Mouse (Mus musculus): Measurements from ENCODE around the gene Ttll12. TPM values are rescaled to one million over a fixed set of nuclear protein-coding genes. Genes with fewer than 3 reads are reported as not detected.
A peak's percentile ranks its signal among the peaks of the same experiment; 100 is the strongest.

The Ttll12 gene
- total RNA-seq, 2 experiments from 2014 or later: 3.0 to 5.9 TPM

GRCm38 (mm10) chr15:83593702-83594512 lies 1.1 kb downstream of the Ttll12 start:
- ATAC-seq (ENCODE audit: poor library complexity, severe bottlenecking): no peak

DNA sequence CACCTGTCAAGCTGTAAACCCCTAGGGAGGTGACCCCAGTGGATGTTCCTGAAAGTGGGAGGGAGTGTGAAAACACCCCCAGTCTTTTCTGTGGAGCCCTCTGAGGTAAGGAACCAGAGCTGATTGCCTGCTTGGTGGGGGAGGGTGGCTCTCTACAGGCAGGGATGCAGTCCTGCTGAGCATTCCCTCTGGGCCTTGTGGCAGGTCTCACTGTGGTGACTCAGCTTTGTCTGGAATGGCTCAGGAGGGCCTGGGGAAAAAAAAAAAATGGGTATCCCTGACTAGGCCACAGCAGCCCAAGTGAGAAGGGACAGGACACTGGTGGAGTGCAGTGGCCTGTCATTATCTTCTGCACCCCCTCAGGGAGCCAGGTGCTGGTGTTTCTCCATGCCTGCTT lies 1.8 kb downstream of the Ttll12 start:
- ATAC-seq (ENCODE audit: poor library complexity, severe bottlenecking): no peak

DNA sequence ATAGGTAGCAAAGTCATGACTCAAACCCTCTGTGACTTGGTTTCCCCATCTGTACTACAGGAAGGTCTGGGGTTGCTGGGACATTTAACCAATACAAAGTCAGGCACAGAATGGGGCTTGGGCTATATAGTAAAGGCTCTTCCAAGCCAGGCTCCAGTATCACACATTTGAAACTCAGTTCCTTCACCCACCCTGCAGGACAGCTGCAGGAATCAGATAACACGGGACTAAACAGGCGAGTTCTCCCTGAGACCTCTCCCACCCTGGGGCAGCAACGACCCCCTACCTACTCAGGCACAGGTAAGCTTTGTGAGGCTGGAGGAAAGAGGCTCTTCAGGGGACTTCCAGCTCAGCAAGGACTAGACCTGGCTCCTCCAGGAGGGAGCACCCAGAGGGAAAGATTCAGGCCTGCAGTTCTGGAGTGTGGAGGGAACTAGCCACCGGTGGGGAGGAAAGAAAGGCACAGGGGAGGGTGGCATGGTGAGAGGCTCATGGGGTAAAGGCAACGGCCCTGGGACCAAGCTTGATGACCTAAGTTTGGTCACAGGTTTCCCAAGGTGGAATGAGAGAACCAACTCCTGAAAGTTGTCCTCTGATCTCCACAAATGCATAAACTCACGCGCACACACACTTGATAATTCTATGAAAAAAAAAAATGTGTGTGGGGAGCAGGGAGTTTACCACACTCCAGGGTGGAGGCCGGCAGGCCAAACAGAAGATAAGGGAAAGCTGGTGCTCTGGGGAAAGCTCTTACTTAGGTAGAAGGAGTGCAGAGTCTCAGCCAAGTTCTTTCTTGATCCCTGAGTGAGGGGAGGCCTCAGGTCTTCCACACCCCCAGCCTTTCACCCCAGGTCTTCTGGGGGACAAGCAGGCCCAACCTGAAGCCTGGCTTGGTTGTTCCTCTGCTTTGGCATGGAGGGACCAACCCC lies 2.4 kb downstream of the Ttll12 start:
- ATAC-seq (ENCODE audit: poor library complexity, severe bottlenecking): no peak

- no peak for ATAC-seq (ENCODE audit: poor library complexity, severe bottlenecking)
Measured at GRCm38 (mm10) chr15:83591758-83592157, 3.2 kb downstream of the Ttll12 start.

- ATAC-seq (ENCODE audit: poor library complexity, severe bottlenecking): no peak
Measured at GRCm38 (mm10) chr15:83590841-83591240, 4.1 kb downstream of the Ttll12 start.

DNA sequence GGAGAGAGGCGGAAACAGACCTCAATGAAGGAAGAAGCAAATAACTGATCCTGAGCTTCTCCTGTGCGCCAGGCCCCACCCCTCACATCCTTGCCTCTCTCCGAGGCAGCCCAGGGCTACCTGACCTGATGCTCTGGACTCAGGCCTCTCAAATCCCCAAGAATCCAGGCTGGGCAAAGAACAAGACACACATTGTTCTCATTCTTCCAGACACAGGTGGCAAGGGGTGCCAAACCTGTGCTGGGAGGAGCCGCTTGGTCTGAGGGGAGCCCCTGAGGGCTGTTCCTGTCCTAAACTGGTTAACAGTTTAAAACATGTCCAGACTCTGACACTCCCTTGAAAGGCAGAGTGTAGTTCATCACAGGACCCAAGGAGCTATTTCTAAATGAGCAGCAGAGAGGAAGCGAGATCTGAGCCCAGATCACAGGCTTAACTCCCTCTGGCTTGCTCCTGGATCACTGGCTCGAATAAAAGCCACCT lies 10.2 kb downstream of the Ttll12 start:
- no peak for ATAC-seq (ENCODE audit: poor library complexity, severe bottlenecking)

DNA sequence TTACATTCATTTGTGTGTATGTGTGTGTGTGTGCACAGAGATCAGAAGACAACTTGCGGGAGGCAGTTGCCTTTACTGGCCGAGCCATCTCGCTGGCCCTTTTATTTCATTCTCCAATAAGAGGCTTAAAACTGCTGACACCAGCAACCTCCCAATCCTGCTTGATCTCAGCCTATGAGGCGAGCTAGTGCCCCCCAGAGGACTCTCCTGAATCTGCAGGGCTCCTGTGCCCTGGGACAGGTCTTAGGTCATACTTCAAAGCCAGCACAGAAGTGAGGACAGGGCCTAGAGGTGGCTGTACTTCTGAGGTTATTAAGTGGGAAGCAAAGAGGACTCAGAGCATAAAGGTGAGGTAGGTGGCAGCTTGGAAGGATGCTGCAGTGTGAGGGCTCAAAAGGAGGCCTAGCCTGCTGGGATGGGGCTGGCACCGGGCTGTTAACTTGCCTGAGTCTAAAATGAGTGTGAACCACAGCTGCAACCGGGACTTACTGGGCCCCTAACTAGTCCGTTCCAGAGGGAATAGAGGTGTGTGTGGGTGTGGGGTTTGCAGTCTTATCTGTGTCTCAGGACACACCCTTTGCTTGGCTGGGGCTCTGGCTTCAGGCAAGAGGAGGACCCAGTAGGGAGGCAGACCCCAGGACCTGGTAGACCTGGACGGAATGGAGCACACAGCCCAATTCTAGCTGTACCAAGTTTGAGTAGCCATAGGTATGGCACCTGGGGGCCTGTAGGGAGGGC lies 11.4 kb downstream of the Ttll12 start:
- peak; percentile 77 for ATAC-seq (ENCODE audit: poor library complexity, severe bottlenecking)

- no peak for ATAC-seq (ENCODE audit: poor library complexity, severe bottlenecking)
Measured at GRCm38 (mm10) chr15:83582931-83583330, 12.0 kb downstream of the Ttll12 start.

DNA sequence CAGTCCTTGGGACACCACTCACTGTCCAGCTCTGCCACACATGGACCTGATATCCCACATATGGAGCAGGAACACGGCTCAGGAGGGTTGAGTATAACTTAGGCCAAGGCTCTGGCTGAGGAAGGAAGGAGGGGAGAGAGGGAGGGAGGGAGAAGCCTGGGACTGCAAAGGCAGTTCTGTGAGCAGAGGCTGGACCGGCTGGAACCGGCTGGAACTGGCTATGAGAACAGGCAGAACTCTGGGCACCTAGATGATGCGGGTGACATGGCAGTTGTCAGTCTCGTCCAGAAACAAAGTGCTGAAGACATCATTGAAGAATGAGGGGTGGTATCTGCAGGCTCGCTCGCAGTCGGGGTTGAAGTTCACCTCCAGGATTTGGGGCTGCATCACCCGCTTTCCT lies 18.3 kb downstream of the Ttll12 start:
- no peak for ATAC-seq (ENCODE audit: poor library complexity, severe bottlenecking)

DNA sequence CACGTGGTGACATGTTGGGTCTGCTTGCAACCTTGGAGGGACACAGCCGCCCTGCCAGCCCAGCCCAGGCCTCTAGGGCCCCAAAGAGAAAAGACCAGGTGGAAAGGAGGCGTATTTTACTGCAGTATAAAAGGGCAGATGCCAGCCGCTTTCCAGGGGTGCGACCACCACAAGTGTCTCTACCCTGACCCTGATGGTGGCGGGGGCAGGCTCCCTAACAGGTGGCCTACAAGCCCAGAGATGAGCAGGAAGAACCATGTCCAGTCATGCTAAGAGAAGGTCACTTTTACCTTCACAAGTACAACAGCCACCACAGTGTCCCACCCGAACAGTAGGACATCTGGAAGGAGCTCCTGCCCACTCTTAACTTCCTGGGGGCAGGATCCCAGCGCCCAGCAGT lies 19.4 kb downstream of the Ttll12 start:
- no peak for ATAC-seq (ENCODE audit: poor library complexity, severe bottlenecking)

DNA sequence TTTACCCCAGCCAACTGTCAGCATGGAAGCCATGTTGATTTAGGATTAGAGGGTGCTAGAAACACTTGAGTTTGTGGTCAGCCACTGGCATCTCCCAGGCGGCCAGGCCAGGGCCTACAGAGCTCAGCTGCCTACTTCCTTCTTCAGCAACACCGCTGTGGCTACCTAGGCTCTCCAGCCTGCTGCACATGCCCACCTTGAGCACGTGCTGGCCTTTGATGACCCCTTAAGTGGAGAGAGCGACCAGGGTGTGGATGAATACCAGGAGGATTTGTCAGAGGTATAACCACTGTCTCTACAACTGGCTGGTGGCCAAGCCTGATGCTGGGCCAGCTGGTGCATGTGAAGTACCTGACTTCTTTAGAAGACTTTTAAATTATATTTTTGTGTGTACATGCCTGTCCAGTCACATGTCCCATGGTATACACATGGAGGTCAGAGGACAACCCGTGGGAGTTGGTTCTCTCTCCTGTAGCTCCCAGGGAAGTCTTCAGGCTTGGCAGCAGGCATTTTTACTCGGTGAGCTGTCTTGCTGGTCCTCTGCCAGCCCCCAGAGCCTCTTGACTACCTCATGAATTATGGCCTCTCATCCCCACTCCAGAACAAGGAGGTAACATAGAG lies 20.1 kb downstream of the Ttll12 start:
- no peak for ATAC-seq (ENCODE audit: poor library complexity, severe bottlenecking)

- ATAC-seq (ENCODE audit: poor library complexity, severe bottlenecking): no peak
Measured at GRCm38 (mm10) chr15:83573606-83574005, 21.4 kb downstream of the Ttll12 start.

- no peak for ATAC-seq (ENCODE audit: poor library complexity, severe bottlenecking)
Measured at GRCm38 (mm10) chr15:83572132-83572531, 22.8 kb downstream of the Ttll12 start.

DNA sequence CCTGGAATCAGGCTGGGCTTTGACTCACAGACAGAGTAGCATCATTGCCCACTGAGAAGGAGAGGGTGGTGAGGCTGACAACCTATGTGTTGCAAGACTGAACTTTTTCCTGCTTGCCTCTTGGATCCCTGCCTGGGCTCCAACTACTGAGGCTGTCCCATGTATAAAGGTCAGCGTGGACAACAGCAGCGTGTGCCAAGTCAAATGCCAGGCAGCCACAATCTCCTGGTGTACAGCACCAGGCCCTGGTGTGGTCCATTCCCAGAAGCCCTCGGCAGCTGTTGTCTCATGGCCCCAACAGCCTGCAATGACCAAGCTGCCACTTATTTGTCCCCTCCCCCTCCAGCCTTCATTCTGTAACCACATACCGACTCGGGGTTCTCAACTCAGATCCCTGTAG lies 23.3 kb downstream of the Ttll12 start:
- no peak for ATAC-seq (ENCODE audit: poor library complexity, severe bottlenecking)

GRCm38 (mm10) chr15:83570641-83571040 lies 24.3 kb downstream of the Ttll12 start:
- ATAC-seq (ENCODE audit: poor library complexity, severe bottlenecking): peak; percentile 59; the same call in 1 of the 2 replicates

DNA sequence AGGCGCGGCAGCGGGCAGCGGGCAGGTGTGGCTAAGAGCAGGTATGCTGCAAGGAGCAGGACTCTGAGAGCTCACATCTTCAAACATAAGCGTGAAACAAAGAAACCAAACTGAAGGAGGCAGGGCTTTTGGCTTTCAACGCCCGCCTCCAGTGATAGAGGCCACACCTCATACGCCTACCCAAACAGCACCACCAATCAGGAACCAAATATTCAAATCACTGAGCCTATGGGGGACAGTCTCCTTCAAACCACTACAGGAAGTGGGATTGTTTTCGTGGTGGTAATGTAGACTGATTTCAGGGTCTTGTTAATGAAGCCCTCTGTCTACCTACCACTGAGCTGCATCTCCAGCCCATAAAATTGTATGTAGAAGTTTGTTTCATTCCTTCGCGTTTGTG lies 25.3 kb downstream of the Ttll12 start:
- ATAC-seq (ENCODE audit: poor library complexity, severe bottlenecking): no peak

DNA sequence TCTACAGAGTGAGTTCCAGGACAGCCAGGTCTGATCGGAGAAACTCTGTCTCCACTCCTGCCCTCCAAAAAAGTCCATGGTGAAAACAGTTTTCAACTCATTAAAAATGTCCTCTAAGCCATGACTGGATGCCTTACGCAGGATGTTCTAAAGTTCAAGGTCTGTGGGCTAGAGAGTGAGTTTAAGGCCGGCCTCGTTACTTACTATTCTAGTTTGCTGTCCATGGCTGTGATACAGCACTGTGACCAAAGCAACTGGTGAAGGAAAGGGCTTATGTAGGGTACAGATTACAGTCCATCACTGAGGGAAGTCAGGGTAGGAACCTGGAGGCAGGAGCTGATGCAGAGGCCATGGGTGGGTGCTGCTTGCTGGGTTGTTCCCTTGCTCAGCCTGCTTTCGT lies 26.4 kb downstream of the Ttll12 start:
- no peak for ATAC-seq (ENCODE audit: poor library complexity, severe bottlenecking)

GRCm38 (mm10) chr15:83567728-83568127 lies 27.2 kb downstream of the Ttll12 start:
- no peak for ATAC-seq (ENCODE audit: poor library complexity, severe bottlenecking)

GRCm38 (mm10) chr15:83566006-83566405 lies 29.0 kb downstream of the Ttll12 start:
- ATAC-seq (ENCODE audit: poor library complexity, severe bottlenecking): no peak

GRCm38 (mm10) chr15:83565434-83565833 lies 29.5 kb downstream of the Ttll12 start:
- ATAC-seq (ENCODE audit: poor library complexity, severe bottlenecking): no peak

Data from megakaryocyte, adult 5-6 weeks (primary cell).